Mouse (Mus musculus) small intestine, adult 2 months (tissue): ENCODE measurements around the gene Alg5. TPM values are rescaled to one million over a fixed set of nuclear protein-coding genes. Genes with fewer than 3 reads are reported as not detected.
A peak's percentile ranks its signal among the peaks of the same experiment; 100 is the strongest.

ENCODE experiments used
- H3K27ac ChIP-seq: fragments of 200-500 bp; 2 replicates; pipeline ENCODE4 v1.5.1; 2012; ENCODE audit warnings: low read depth, low read length, control low read depth, inconsistent platforms; ENCODE audit not compliant: insufficient read depth
- H3K27me3 ChIP-seq: fragments of 200-500 bp; 2 replicates; pipeline ENCODE4 v1.6.1; 2012; ENCODE audit warnings: mild to moderate bottlenecking, moderate library complexity, low read length, inconsistent platforms; ENCODE audit not compliant: control insufficient read depth, insufficient read depth
- H3K36me3 ChIP-seq: fragments of 200-500 bp; 2 replicates; pipeline ENCODE4 v1.6.1; 2012; ENCODE audit warnings: mild to moderate bottlenecking, low read length, control low read depth, inconsistent platforms; ENCODE audit not compliant: control insufficient read depth, insufficient read depth
- H3K4me1 ChIP-seq: fragments of 200-500 bp; 2 replicates; pipeline ENCODE4 v1.6.1; 2012; ENCODE audit warnings: low read length, inconsistent platforms, mixed read lengths; ENCODE audit not compliant: control insufficient read depth, insufficient read depth, insufficient read length
- H3K4me3 ChIP-seq: fragments of 200-500 bp; 2 replicates; pipeline ENCODE4 v1.5.1; 2012; ENCODE audit warnings: low read depth, mild to moderate bottlenecking, control low read depth, inconsistent platforms, low read length, moderate library complexity
- CTCF ChIP-seq: fragments of 200-500 bp; IDR thresholded peaks from 2 replicates; pipeline ENCODE4 v1.5.1; 2012; ENCODE audit warnings: low read depth, mild to moderate bottlenecking, control low read depth, inconsistent platforms, low read length, moderate library complexity, mixed read lengths; ENCODE audit not compliant: insufficient replicate concordance, insufficient read length; ENCODE audit errors: extremely low read depth
- POLR2A ChIP-seq: fragments of 200-500 bp; IDR thresholded peaks from 2 replicates; pipeline ENCODE4 v1.6.1; 2012; ENCODE audit warnings: low read depth, mild to moderate bottlenecking, control low read depth, inconsistent platforms, low read length, moderate library complexity
- WGBS: fragments of 180-500 bp; shearing (Covaris S2); methylation state at CpG from one replicate; pipeline ENCODE4 v1.1.7; 2018; 5-methylcytosine and 5-hydroxymethylcytosine counted together
- polyA plus RNA-seq: library from polyadenylated mRNA; depleted of rRNA; stranded (reverse); fragments of >200 nt; gene quantifications from 2 replicates; pipeline ENCODE4 v1.2.3, GENCODE M21; 2012

Gene Alg5
- polyA plus RNA-seq, 1 experiment, result 9.5 TPM

DNA sequence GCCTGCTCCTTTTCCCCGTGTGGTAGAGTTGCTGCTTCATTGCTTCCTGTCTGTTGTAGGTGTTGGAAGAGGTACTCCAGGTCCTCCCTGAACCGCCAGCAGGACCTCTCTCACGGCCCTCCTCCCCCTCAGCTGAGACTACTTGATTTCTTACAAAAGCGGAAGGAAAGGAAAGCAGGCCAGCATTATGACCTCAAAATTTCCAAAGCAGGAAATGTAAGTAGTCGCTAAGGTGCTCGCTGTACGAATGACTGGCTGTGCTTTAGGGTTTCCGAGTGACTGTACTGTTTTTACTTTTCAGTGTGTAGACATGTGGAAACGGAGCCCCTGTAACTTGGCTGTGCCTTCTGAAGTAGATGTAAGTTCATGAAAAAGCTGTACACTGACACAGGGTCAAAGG is 26.4 kb upstream of the Alg5 start:
- H3K27me3 ChIP-seq, result no peaks in the 10 kb centered on the region
- H3K4me3 ChIP-seq, result no peak overlapping the region
- H3K27ac ChIP-seq, result peak overlapping the region; percentile 69; the same call in 1 of the 2 replicates
- 84% methylated on average over 9 of the region's 9 CpGs for WGBS
- TF ChIP-seq CTCF (no peak), POLR2A (no peak)
- H3K4me1 ChIP-seq, result no peaks in the 10 kb centered on the region
- peaks cover 60% of the 10 kb centered on the region for H3K36me3 ChIP-seq

GRCm38 (mm10) chr3:54714253-54714652 is 21.1 kb upstream of the Alg5 start, which contains the start of gene Gm21958:
TSS of gene Gm21958 (minus strand) at chr3:54714353.
- no peaks in the 10 kb centered on the region for H3K4me1 ChIP-seq
- TF ChIP-seq CTCF (no peak), POLR2A (no peak)
- H3K27ac ChIP-seq, result no peak within 1 kb of the TSS
- H3K4me3 ChIP-seq, result no peak within 1 kb of the TSS
- H3K27me3 ChIP-seq, result no peaks in the 10 kb centered on the region
- H3K36me3 ChIP-seq, result peaks cover 67% of the 10 kb centered on the region
- 82% methylated on average over 6 of the region's 6 CpGs for WGBS

DNA sequence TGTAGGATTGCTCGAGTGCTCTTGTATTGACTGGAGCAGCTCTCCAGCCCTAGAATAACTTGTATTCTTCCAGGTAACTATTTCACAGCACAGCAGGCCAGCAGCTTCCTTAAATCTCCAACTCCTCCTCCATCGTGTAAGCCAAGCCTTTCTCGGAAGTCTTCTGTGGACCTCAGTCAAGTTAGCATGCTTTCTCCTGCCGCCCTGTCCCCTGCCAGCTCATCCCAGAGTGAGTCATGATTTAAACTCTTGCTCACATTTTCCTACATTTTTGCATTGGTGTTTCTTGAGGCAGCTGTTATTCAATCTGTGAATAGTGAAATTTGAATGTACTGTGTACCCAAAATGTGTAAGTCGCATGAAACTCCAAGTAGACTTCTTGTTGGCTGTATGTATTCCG is 19.9 kb upstream of the Alg5 start:
- 86% methylated on average over 6 of the region's 6 CpGs for WGBS
- H3K4me3 ChIP-seq, result no peak overlapping the region
- H3K36me3 ChIP-seq, result peaks cover 61% of the 10 kb centered on the region
- H3K27me3 ChIP-seq, result no peaks in the 10 kb centered on the region
- TF ChIP-seq POLR2A (no peak), CTCF (no peak)
- H3K27ac ChIP-seq, result no peak overlapping the region
- no peaks in the 10 kb centered on the region for H3K4me1 ChIP-seq

DNA sequence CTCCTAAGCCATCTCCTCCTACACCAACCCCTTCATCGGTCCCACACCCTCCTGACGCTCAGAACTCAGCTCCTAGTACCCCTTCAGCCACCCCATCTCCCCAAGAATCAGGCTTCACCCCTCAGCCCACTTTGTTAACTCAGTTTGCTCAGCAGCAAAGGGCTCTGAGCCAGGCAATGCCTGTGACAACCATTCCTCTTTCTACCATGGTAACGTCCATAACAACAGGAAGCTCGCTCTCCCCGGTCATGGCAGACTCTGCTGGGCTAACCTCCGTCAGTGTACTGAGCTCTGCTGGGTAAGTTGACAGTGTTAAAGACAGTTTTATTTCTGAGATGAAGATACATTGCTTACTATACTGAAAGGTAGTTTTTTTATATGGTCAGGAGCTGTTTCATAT is 18.0 kb upstream of the Alg5 start:
- no peaks in the 10 kb centered on the region for H3K4me1 ChIP-seq
- H3K27ac ChIP-seq, result no peak overlapping the region
- peaks cover 61% of the 10 kb centered on the region for H3K36me3 ChIP-seq
- H3K4me3 ChIP-seq, result no peak overlapping the region
- TF ChIP-seq POLR2A, result no peak
- TF ChIP-seq CTCF, result no peak
- 84% methylated on average over 6 of the region's 6 CpGs for WGBS
- H3K27me3 ChIP-seq, result no peaks in the 10 kb centered on the region

DNA sequence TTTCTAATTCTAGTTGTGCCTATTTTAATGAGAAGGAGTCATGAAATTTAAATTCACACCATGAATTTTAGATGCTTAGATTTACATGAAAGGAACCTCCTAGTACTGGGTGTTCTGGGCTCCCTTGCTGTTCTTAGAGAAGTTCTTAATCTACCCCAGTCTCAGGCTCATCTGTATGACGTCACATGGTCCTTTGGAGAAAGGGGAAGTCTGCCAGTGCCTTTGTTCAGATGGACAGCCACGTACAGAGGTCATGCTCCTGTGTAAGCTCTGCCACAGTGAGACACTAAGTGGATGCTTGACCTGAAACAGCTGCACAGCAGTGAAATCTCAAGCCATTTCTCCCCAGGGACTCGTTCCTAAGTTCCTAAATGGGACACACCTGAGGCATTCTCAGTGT is 16.4 kb upstream of the Alg5 start:
- no peak for TF ChIP-seq CTCF
- no peak for TF ChIP-seq POLR2A
- no peak overlapping the region for H3K27ac ChIP-seq
- WGBS, result 77% methylated on average over 3 of the region's 3 CpGs
- no peaks in the 10 kb centered on the region for H3K4me1 ChIP-seq
- H3K27me3 ChIP-seq, result no peaks in the 10 kb centered on the region
- no peak overlapping the region for H3K4me3 ChIP-seq
- H3K36me3 ChIP-seq, result peaks cover 61% of the 10 kb centered on the region

- H3K27me3 ChIP-seq, result no peaks in the 10 kb centered on the region
- H3K4me3 ChIP-seq, result no peak overlapping the region
- TF ChIP-seq POLR2A (no peak), CTCF (no peak)
- peaks cover 46% of the 10 kb centered on the region for H3K36me3 ChIP-seq
- H3K27ac ChIP-seq, result no peak overlapping the region
- 73% methylated on average over 10 of the region's 10 CpGs for WGBS
- H3K4me1 ChIP-seq, result no peaks in the 10 kb centered on the region
Observed at GRCm38 (mm10) chr3:54723741-54724500, 11.4 kb upstream of the Alg5 start.

DNA sequence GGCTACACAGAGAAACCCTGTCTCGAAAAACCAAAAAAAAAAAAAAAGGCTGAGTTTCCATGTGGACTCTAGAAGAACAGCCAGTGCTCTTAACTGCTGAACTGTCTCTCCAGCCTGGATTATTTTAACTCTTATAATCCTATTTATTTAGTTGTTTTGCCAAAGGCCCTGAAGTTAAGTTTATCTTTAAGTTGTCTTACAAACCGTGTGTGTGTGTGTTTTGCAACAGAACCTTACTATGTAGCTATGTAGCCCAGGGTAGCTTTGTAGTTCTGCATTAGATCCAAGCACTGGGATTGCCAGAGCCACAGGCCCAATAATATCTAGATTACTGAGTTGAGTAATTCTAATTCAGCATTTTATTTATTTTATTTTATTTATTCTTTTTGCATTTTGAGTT is 10.0 kb upstream of the Alg5 start:
- no peak overlapping the region for H3K4me3 ChIP-seq
- H3K36me3 ChIP-seq, result peaks cover 52% of the 10 kb centered on the region
- H3K27ac ChIP-seq, result no peak overlapping the region
- no peaks in the 10 kb centered on the region for H3K4me1 ChIP-seq
- 61% methylated on average over 2 of the region's 2 CpGs for WGBS
- H3K27me3 ChIP-seq, result no peaks in the 10 kb centered on the region
- TF ChIP-seq CTCF (no peak), POLR2A (no peak)

- no peak overlapping the region for H3K4me3 ChIP-seq
- peaks cover 41% of the 10 kb centered on the region for H3K36me3 ChIP-seq
- H3K27me3 ChIP-seq, result no peaks in the 10 kb centered on the region
- TF ChIP-seq POLR2A (no peak), CTCF (no peak)
- 100% methylated on average over 2 of the region's 2 CpGs for WGBS
- H3K4me1 ChIP-seq, result no peaks in the 10 kb centered on the region
- H3K27ac ChIP-seq, result no peak overlapping the region
Observed at GRCm38 (mm10) chr3:54727588-54727987, 7.8 kb upstream of the Alg5 start.
